Mouse (Mus musculus) heart, postnatal 0 days (tissue): ENCODE measurements around the gene Usp48.

ENCODE experiments used
- CTCF ChIP-seq: IDR thresholded peaks from 2 replicates; pipeline ENCODE4 v1.5.1; 2016; ENCODE audit warnings: antibody characterized with exemption, control low read depth, low read depth
- EP300 ChIP-seq: IDR thresholded peaks from 2 replicates; pipeline ENCODE4 v1.6.1; 2016; ENCODE audit warnings: antibody characterized with exemption, low read depth

DNA sequence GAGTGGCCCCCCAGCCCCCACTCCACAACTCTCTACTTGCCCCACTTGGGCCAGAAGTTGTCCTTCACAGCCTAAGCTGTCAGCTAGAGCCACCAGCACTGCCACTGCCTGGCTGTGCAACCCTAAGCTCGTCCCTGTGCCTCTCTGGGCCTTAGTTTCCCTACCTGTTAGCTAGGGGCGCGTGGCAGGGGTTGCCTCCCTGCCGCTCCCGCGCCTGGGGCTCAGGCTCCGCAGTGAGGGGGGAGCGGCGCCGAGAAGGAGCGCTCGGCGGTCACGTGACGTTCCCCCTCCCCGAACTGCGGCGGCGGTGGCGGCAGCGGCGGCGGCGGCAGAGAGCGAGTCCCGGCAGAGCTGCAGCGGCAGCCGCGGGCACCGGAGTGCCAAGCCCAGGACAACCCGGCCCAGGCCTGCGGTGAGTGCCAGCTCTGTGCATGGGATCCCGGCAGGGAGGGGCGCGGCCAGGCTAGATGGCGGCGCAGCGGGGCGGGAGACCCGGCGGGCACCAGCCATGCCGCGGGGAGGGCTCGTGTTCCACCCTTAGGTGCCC, 71.0 kb downstream of the Usp48 start, which contains the start of gene Rap1gap:
- no peak for TF ChIP-seq CTCF
- TF ChIP-seq EP300: no peak
